Mouse (Mus musculus) liver, embryonic 15.5 days (tissue): ENCODE results near the gene Map7d1. TPM values are rescaled to one million over a fixed set of nuclear protein-coding genes. Genes with fewer than 3 reads are reported as not detected.

Source experiments
- ATAC-seq: fragments of 200-750 bp; cut with Nextera tagmentation; 2 replicates; pipeline ENCODE4 v1.8.0; 2017; ENCODE audit warnings: moderate number of reproducible peaks, mild to moderate bottlenecking, moderate library complexity; ENCODE audit not compliant: insufficient read depth
- H3K27ac ChIP-seq: fragments of 300-500 bp; sonication (generic); replicated peaks from 2 replicates; pipeline ENCODE4 v1.5.1; 2015; ENCODE audit warnings: mild to moderate bottlenecking, inconsistent platforms
- H3K27me3 ChIP-seq: fragments of 300-500 bp; sonication (generic); 2 replicates; pipeline ENCODE4 v1.6.1; 2015; ENCODE audit warnings: mild to moderate bottlenecking, inconsistent platforms
- H3K36me3 ChIP-seq: fragments of 300-500 bp; sonication (generic); replicated peaks from 2 replicates; pipeline ENCODE4 v1.6.1; 2015; ENCODE audit warnings: moderate library complexity, mild to moderate bottlenecking, inconsistent platforms
- H3K4me1 ChIP-seq: fragments of 300-500 bp; sonication (generic); replicated peaks from 2 replicates; pipeline ENCODE4 v1.6.1; 2015; ENCODE audit warnings: inconsistent platforms
- H3K4me2 ChIP-seq: fragments of 300-500 bp; sonication (generic); 2 replicates; pipeline ENCODE4 v1.6.1; 2015; ENCODE audit warnings: moderate library complexity, mild to moderate bottlenecking, inconsistent platforms
- H3K4me3 ChIP-seq: fragments of 300-500 bp; sonication (generic); replicated peaks from 2 replicates; pipeline ENCODE4 v1.5.1; 2015; ENCODE audit warnings: mild to moderate bottlenecking, inconsistent platforms
- H3K9ac ChIP-seq: fragments of 300-500 bp; sonication (generic); 2 replicates; pipeline ENCODE4 v1.6.1; 2015; ENCODE audit warnings: moderate library complexity, mild to moderate bottlenecking, inconsistent platforms
- H3K9me3 ChIP-seq: fragments of 300-500 bp; sonication (generic); replicated peaks from 2 replicates; pipeline ENCODE4 v1.6.1; 2016; ENCODE audit warnings: inconsistent platforms
- WGBS: fragments of 180-500 bp; shearing (Covaris S2); methylation state at CpG from one replicate; pipeline ENCODE4 v1.1.7; 2015; ENCODE audit warnings: mixed read lengths; ENCODE audit not compliant: insufficient replicate concordance; 5-methylcytosine and 5-hydroxymethylcytosine counted together
- polyA plus RNA-seq: library from polyadenylated mRNA; unstranded; fragments of >200 nt; fragmentation: Nextera tagmentation; extraction: Ambion mirVana; gene quantifications from 2 replicates; pipeline ENCODE4 v1.2.1, GENCODE M21; 2015

Gene Map7d1
- polyA plus RNA-seq, 1 experiment from 2014 or later: 6.7 TPM

- peaks cover 45% of the 10 kb centered on the region for H3K36me3 ChIP-seq
- H3K4me3 ChIP-seq: no peak overlapping the region
- ATAC-seq: no peak
- H3K27me3 ChIP-seq: no peaks in the 10 kb centered on the region
- WGBS: 75% methylated on average over 13 of the region's 13 CpGs
- H3K27ac ChIP-seq: no peak overlapping the region
- no peak overlapping the region for H3K9ac ChIP-seq
- no peak overlapping the region for H3K4me2 ChIP-seq
- H3K9me3 ChIP-seq: no peaks in the 10 kb centered on the region
- no peaks in the 10 kb centered on the region for H3K4me1 ChIP-seq
Measured at GRCm38 (mm10) chr4:126239862-126240475, 16.2 kb downstream of the Map7d1 start.

GRCm38 (mm10) chr4:126237721-126238242 is 18.4 kb downstream of the Map7d1 start:
- no peak for ATAC-seq
- no peak overlapping the region for H3K27ac ChIP-seq
- H3K36me3 ChIP-seq: peaks cover 67% of the 10 kb centered on the region

GRCm38 (mm10) chr4:126236467-126237280 is 19.5 kb downstream of the Map7d1 start:
- no peak overlapping the region for H3K9ac ChIP-seq
- 75% methylated on average over 63 of the region's 63 CpGs for WGBS

More at GRCm38 (mm10) chr4:126237721-126238242, 18.4 kb downstream of the Map7d1 start:
- no peak overlapping the region for H3K4me3 ChIP-seq
- no peak overlapping the region for H3K4me2 ChIP-seq
- no peak overlapping the region for H3K9ac ChIP-seq
- no peaks in the 10 kb centered on the region for H3K27me3 ChIP-seq
- H3K4me1 ChIP-seq: no peaks in the 10 kb centered on the region
- WGBS: 64% methylated on average over 5 of the region's 5 CpGs
- no peaks in the 10 kb centered on the region for H3K9me3 ChIP-seq

GRCm38 (mm10) chr4:126235191-126235590 is 21.0 kb downstream of the Map7d1 start:
- H3K27ac ChIP-seq: no peak overlapping the region
- 56% methylated on average over 10 of the region's 10 CpGs for WGBS
- H3K4me2 ChIP-seq: no peak overlapping the region
- no peaks in the 10 kb centered on the region for H3K27me3 ChIP-seq
- H3K9ac ChIP-seq: no peak overlapping the region
- no peaks in the 10 kb centered on the region for H3K4me1 ChIP-seq
- H3K4me3 ChIP-seq: no peak overlapping the region
- no peaks in the 10 kb centered on the region for H3K9me3 ChIP-seq
- ATAC-seq: no peak
- peaks cover 65% of the 10 kb centered on the region for H3K36me3 ChIP-seq

More at GRCm38 (mm10) chr4:126236467-126237280, 19.5 kb downstream of the Map7d1 start:
- ATAC-seq: no peak
- Histone ChIP-seq H3K9me3 (no peaks in the 10 kb centered on the region), H3K4me3 (no peak overlapping the region), H3K27ac (no peak overlapping the region), H3K4me2 (no peak overlapping the region), H3K4me1 (no peaks in the 10 kb centered on the region), H3K27me3 (no peaks in the 10 kb centered on the region), H3K36me3 (peaks cover 72% of the 10 kb centered on the region)

GRCm38 (mm10) chr4:126234496-126235175 is 21.5 kb downstream of the Map7d1 start:
- Histone ChIP-seq H3K9me3 (no peaks in the 10 kb centered on the region), H3K4me1 (0 out of 2 replicates have a peak, but pooled peaks cover 5% of the 10 kb centered on the region), H3K4me3 (no peak overlapping the region), H3K27me3 (no peaks in the 10 kb centered on the region), H3K4me2 (no peak overlapping the region), H3K9ac (no peak overlapping the region), H3K36me3 (peaks cover 65% of the 10 kb centered on the region), H3K27ac (no peak overlapping the region)
- no peak for ATAC-seq
- 71% methylated on average over 18 of the region's 18 CpGs for WGBS

GRCm38 (mm10) chr4:126233676-126234308 is 22.4 kb downstream of the Map7d1 start:
- no peaks in the 10 kb centered on the region for H3K9me3 ChIP-seq
- H3K4me3 ChIP-seq: no peak overlapping the region
- H3K27me3 ChIP-seq: no peaks in the 10 kb centered on the region
- WGBS: 84% methylated on average over 29 of the region's 29 CpGs
- H3K4me2 ChIP-seq: no peak overlapping the region
- H3K27ac ChIP-seq: no peak overlapping the region
- H3K4me1 ChIP-seq: 0 out of 2 replicates have a peak, but pooled peaks cover 5% of the 10 kb centered on the region
- peaks cover 65% of the 10 kb centered on the region for H3K36me3 ChIP-seq
- H3K9ac ChIP-seq: no peak overlapping the region
- ATAC-seq: no peak

- H3K4me2 ChIP-seq: no peak overlapping the region
- H3K36me3 ChIP-seq: peaks cover 36% of the 10 kb centered on the region
- peaks cover 5% of the 10 kb centered on the region; the same call in 1 of the 2 replicates for H3K4me1 ChIP-seq
- H3K4me3 ChIP-seq: no peak overlapping the region
- H3K27me3 ChIP-seq: peaks cover 13% of the 10 kb centered on the region
- no peak overlapping the region for H3K27ac ChIP-seq
- no peak for ATAC-seq
- WGBS: 55% methylated on average over 7 of the region's 7 CpGs
- H3K9ac ChIP-seq: no peak overlapping the region
- H3K9me3 ChIP-seq: no peaks in the 10 kb centered on the region
Measured at GRCm38 (mm10) chr4:126229900-126230299, 26.2 kb downstream of the Map7d1 start.

- Histone ChIP-seq H3K9me3 (no peaks in the 10 kb centered on the region), H3K9ac (no peak overlapping the region), H3K4me2 (no peak overlapping the region), H3K4me3 (no peak overlapping the region), H3K4me1 (peaks cover 5% of the 10 kb centered on the region; the same call in 1 of the 2 replicates), H3K36me3 (peaks cover 19% of the 10 kb centered on the region), H3K27me3 (peaks cover 13% of the 10 kb centered on the region), H3K27ac (no peak overlapping the region)
- no peak for ATAC-seq
- 35% methylated on average over 5 of the region's 5 CpGs for WGBS
Measured at GRCm38 (mm10) chr4:126228144-126228543, 28.0 kb downstream of the Map7d1 start.

- Histone ChIP-seq H3K9ac (0 out of 2 replicates have a peak overlapping the region, but pooled peaks have one; percentile 18), H3K27me3 (peaks cover 13% of the 10 kb centered on the region), H3K27ac (no peak overlapping the region), H3K36me3 (peaks cover 9% of the 10 kb centered on the region), H3K4me2 (peak overlapping the region; percentile 55), H3K4me1 (peaks cover 5% of the 10 kb centered on the region; the same call in 1 of the 2 replicates), H3K4me3 (peak overlapping the region; percentile 35), H3K9me3 (no peaks in the 10 kb centered on the region)
- 7% methylated on average over 18 of the region's 18 CpGs for WGBS
- ATAC-seq: peak; percentile 59
Measured at GRCm38 (mm10) chr4:126227077-126227761, 28.9 kb downstream of the Map7d1 start.

- Histone ChIP-seq H3K4me1 (peaks cover 5% of the 10 kb centered on the region; the same call in 1 of the 2 replicates), H3K36me3 (0 out of 2 replicates have a peak, but pooled peaks cover 4% of the 10 kb centered on the region), H3K4me3 (no peak overlapping the region), H3K4me2 (no peak overlapping the region), H3K27ac (no peak overlapping the region), H3K27me3 (peaks cover 13% of the 10 kb centered on the region), H3K9me3 (no peaks in the 10 kb centered on the region), H3K9ac (no peak overlapping the region)
- ATAC-seq: no peak
- 42% methylated on average over 12 of the region's 12 CpGs for WGBS
Measured at GRCm38 (mm10) chr4:126226640-126227039, 29.5 kb downstream of the Map7d1 start.
